Mouse (Mus musculus) embryonic facial prominence, embryonic 10.5 days (tissue): ENCODE data around the gene Fam129a. TPM values are rescaled to one million over a fixed set of nuclear protein-coding genes. Genes with fewer than 3 reads are reported as not detected.

Source experiments
- DNase-seq: peaks from one replicate; pipeline ENCODE4 v3.0.0-alpha.2; 2017; ENCODE audit warnings: low spot score
- H3K27ac ChIP-seq: fragments of 300-500 bp; sonication (generic); replicated peaks from 2 replicates; pipeline ENCODE4 v1.5.1; 2016; ENCODE audit warnings: mild to moderate bottlenecking
- H3K27me3 ChIP-seq: fragments of 300-500 bp; sonication (generic); replicated peaks from 2 replicates; pipeline ENCODE4 v1.6.1; 2016; ENCODE audit warnings: low read depth, mild to moderate bottlenecking; ENCODE audit not compliant: poor library complexity, severe bottlenecking
- H3K36me3 ChIP-seq: fragments of 300-500 bp; sonication (generic); replicated peaks from 2 replicates; pipeline ENCODE4 v1.6.1; 2016; ENCODE audit warnings: mild to moderate bottlenecking, moderate library complexity
- H3K4me1 ChIP-seq: fragments of 300-500 bp; sonication (generic); 2 replicates; pipeline ENCODE4 v1.6.1; 2016
- H3K4me3 ChIP-seq: fragments of 300-500 bp; sonication (generic); 2 replicates; pipeline ENCODE4 v1.5.1; 2016; ENCODE audit warnings: mild to moderate bottlenecking, moderate library complexity
- H3K9me3 ChIP-seq: fragments of 300-500 bp; sonication (generic); 2 replicates; pipeline ENCODE4 v1.6.1; 2016; ENCODE audit warnings: mild to moderate bottlenecking
- WGBS: fragments of 180-500 bp; shearing (Covaris S2); methylation state at CpG from one replicate; pipeline ENCODE4 v1.1.7; 2016; 5-methylcytosine and 5-hydroxymethylcytosine counted together
- polyA plus RNA-seq: library from polyadenylated mRNA; unstranded; fragments of >200 nt; fragmentation: Nextera tagmentation; extraction: Ambion mirVana; gene quantifications from 2 replicates; pipeline ENCODE4 v1.2.1, GENCODE M21; 2016

Gene Fam129a
- polyA plus RNA-seq, 1 experiment from 2014 or later, result 1.00 TPM

DNA sequence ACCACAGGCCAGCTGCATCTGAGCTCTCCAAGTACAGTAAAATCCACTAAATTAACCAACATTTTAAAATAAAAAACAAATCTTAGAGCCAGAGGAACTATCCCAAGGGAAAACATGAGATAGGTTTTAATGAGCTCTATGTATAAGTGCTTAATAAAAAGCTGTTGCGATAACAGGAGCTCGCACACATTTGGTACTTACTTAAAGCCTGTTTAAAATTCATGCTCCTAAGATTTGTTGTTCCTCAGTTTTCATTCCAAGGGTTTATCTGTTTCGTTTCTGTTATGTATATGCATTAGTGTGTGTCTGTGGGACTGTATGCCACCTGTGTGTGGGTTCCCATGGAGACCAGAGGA, 135.4 kb downstream of the Fam129a start:
- DNase-seq, result no peak
- Histone ChIP-seq H3K36me3 (no peaks in the 10 kb centered on the region), H3K27ac (no peak overlapping the region), H3K4me3 (no peak overlapping the region), H3K9me3 (no peaks in the 10 kb centered on the region), H3K27me3 (no peaks in the 10 kb centered on the region), H3K4me1 (peaks cover 8% of the 10 kb centered on the region; the same call in 1 of the 2 replicates)
- WGBS, result 84% methylated on average over 3 of the region's 3 CpGs

DNA sequence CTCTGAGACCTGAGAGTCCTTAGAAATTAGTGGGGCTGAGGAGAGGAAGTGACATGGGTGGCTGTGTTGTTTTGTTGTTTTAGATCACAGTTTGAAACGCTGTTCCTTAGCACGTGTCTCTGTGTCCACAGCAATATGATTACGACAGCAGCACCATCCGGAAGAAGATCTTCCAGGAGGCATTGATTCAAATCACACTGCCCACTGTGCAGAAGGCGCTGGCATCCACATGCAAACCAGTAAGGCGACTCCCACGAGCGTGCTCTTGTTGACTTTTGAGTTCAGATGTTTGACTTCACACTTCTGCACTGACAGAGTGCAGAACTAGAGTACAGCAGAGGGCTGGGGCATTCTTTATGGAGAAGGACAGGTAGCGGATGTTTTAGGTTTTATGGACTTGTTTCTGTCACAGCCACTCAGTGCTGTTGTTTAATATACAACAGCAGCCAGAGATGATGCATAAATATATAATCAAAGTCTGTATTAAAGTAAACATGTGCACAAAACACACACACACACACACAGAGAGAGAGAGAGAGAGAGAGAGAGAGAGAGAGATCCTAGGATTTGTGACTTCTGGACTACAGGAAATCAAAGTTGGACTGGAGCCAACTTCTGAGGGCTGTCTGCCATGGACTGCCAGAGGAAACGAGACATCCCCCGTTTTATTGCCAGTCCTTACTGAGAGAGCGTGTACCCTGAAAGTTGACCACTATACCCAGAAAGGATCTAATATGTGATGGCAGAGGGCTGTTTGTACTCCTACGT, 138.2 kb downstream of the Fam129a start:
- H3K27me3 ChIP-seq, result no peaks in the 10 kb centered on the region
- no peak overlapping the region for H3K27ac ChIP-seq
- no peaks in the 10 kb centered on the region for H3K9me3 ChIP-seq
- no peaks in the 10 kb centered on the region for H3K36me3 ChIP-seq
- DNase-seq, result no peak
- H3K4me3 ChIP-seq, result no peak overlapping the region
- H3K4me1 ChIP-seq, result peaks cover 8% of the 10 kb centered on the region; the same call in 1 of the 2 replicates
- 80% methylated on average over 13 of the region's 13 CpGs for WGBS

DNA sequence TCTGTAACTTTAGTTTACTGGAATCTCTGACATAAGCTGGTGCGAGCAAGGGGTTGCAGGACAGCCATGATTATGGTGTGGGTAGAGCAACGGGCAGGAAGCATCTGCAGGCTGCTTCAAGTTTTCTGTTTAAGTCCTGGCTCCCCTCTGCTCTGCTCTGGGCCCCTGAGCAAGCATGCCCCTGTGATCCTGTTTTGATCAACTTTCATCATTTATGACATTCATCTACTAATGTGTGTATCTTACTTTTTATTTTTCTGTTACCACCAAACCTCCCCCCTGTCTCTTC, 138.7 kb downstream of the Fam129a start:
- Histone ChIP-seq H3K27me3 (no peaks in the 10 kb centered on the region), H3K36me3 (no peaks in the 10 kb centered on the region), H3K9me3 (no peaks in the 10 kb centered on the region), H3K4me1 (peaks cover 8% of the 10 kb centered on the region; the same call in 1 of the 2 replicates), H3K4me3 (no peak overlapping the region), H3K27ac (no peak overlapping the region)
- no peak for DNase-seq
- WGBS, result 80% methylated on average over 2 of the region's 2 CpGs

DNA sequence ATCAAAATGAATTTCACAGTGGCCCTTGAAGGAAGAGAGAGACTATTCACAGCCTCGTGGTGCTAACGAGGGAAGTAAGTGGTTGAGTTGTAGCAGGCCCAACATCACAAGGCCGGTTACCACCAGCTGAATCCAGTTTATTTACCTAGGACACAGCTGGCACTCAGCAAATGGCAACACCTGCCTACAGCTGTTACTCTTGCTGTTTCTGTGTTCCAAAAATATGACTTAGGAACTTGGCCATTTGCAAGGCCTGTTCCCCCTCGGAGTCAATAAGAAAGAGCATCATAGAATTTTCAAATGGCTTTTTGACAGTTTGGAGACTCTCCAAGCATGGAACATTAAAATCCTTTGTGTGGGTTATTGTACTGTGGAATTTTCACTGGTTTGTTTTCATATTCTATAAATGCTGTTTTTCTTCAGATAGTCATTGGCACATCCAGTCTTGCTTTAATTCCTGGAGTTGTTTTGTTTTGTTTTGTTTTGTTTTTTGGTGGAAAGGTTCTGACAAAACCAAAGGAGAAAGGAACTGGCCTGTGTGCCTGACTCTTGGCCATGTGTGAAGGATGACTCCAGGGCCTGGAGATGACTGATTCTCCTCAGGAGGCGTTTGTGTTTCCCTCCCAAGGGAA, 139.6 kb downstream of the Fam129a start:
- WGBS, result 74% methylated on average over 5 of the region's 5 CpGs
- no peaks in the 10 kb centered on the region for H3K27me3 ChIP-seq
- H3K4me3 ChIP-seq, result no peak overlapping the region
- no peak for DNase-seq
- H3K4me1 ChIP-seq, result 0 out of 2 replicates have a peak, but pooled peaks cover 6% of the 10 kb centered on the region
- no peaks in the 10 kb centered on the region for H3K9me3 ChIP-seq
- H3K36me3 ChIP-seq, result no peaks in the 10 kb centered on the region
- no peak overlapping the region for H3K27ac ChIP-seq

DNA sequence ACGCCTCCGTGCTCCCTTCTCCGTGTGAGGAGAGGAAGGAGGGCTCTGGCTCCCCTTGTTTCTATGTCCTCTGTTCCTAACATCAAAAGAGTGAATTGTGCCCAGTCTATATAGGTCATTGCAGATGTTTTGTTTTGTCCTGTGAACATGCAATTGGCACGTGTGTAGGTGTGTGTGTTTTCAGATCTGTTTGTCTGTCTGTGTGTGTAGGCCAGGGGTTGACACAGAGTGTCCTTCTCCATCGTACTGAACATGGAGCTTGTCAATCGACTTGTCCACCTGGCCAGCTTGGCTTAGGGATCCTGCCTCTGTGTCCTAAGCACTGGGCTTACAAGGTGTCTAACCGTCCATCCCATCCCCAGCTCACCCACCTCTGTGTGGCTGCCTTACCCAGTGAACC, 140.1 kb downstream of the Fam129a start:
- no peak for DNase-seq
- Histone ChIP-seq H3K9me3 (no peaks in the 10 kb centered on the region), H3K27me3 (no peaks in the 10 kb centered on the region), H3K4me1 (0 out of 2 replicates have a peak, but pooled peaks cover 6% of the 10 kb centered on the region), H3K36me3 (no peaks in the 10 kb centered on the region), H3K4me3 (no peak overlapping the region), H3K27ac (no peak overlapping the region)
- WGBS, result 77% methylated on average over 7 of the region's 7 CpGs

DNA sequence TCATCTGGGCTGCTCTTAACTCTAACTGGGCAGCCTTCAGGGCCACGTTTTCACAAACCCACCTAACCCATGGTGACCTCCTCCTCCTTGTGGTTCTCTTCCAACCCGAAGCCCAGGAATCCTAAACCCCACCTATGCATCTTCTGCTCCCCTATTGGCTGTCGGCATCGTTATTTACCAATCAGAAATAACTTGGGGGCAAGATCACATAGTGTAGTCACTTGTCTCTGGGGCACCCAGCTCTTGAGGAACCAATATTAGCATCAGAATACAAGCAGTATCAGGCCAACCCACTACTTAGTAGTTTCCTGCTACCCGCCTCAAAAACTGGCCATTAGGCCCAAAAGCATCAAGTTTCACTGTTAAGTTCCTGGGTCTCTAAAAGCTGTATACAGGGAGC, 141.7 kb downstream of the Fam129a start:
- H3K27me3 ChIP-seq, result no peaks in the 10 kb centered on the region
- 42% methylated on average over 5 of the region's 5 CpGs for WGBS
- H3K36me3 ChIP-seq, result no peaks in the 10 kb centered on the region
- H3K27ac ChIP-seq, result no peak overlapping the region
- 0 out of 2 replicates have a peak, but pooled peaks cover 6% of the 10 kb centered on the region for H3K4me1 ChIP-seq
- H3K9me3 ChIP-seq, result no peaks in the 10 kb centered on the region
- DNase-seq, result no peak
- no peak overlapping the region for H3K4me3 ChIP-seq

DNA sequence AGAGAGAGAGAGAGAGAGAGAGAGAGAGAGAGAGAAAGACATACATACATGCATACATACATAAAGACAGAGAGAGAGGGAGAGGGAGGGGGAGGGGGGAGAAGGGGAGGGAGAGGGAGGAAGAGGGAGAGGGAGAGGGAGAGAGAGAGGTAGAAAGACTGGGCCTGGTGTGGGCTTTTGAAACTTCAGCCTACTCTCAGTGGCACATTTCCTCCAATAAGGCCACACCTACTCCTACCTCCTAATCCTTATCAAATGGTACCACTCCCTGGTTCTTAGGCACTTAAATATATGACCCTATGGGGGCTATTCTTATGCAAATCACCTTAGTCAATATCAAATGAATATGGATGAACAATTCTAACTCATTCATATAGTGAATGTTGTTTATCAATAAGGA, 142.6 kb downstream of the Fam129a start:
- DNase-seq, result no peak
- Histone ChIP-seq H3K36me3 (no peaks in the 10 kb centered on the region), H3K9me3 (no peaks in the 10 kb centered on the region), H3K4me1 (0 out of 2 replicates have a peak, but pooled peaks cover 6% of the 10 kb centered on the region), H3K27me3 (no peaks in the 10 kb centered on the region), H3K4me3 (no peak overlapping the region), H3K27ac (no peak overlapping the region)

DNA sequence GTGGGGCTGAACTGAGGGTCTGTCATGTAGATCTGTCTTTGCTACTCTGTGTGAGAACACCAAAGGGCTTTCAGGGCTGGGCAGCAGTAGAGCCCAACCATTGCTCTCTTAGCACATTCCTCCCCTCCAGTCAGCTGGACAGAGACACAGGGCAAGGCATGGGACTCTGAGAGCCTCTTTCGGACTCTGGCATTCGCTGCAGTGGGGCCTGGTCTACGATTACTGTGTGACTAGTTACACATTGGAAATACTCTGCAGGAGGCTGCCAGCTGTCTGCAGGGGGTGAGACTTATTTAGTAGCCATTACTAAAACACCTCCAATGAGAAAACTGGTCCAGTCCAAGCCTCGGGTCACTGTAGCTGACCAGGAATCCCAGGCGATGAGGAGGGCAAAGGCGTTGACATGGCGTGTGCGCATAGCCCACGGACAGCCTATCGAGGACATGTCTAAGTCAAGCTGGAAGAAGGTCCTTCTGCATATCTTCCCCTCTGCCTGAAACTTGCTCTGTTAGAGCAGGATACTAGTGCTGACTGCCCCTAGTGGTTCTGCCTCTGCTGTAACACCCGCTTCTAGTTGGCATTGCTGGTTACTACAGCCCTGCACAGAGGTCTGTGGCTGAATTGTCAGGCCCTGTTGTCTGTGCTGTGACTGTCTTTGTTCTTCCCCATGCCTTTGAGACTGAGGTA, 145.2 kb downstream of the Fam129a start:
- no peak for DNase-seq
- 78% methylated on average over 11 of the region's 11 CpGs for WGBS
- Histone ChIP-seq H3K36me3 (no peaks in the 10 kb centered on the region), H3K27ac (no peak overlapping the region), H3K4me1 (no peaks in the 10 kb centered on the region), H3K4me3 (no peak overlapping the region), H3K9me3 (no peaks in the 10 kb centered on the region), H3K27me3 (no peaks in the 10 kb centered on the region)

DNA sequence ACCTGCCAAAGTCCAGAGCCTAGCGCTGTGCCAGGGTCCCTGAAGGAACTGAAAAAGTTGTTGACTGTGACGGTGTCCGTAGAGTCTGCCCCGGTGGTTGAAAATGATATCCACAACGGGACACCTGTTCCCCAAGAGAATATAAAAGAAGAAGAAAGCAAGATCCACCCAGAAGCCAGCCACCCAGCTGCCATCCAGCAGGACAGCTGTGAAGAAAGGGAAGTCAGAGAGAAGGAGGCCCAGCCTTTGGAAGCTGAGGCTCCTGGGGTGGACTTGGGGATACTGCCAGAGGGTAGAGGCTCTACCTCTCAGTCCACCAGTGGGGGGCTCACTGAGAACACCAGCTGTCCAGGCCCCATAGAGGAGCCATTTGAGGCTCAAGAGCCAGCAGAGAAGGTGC, 146.6 kb downstream of the Fam129a start:
- Histone ChIP-seq H3K36me3 (no peaks in the 10 kb centered on the region), H3K9me3 (no peaks in the 10 kb centered on the region), H3K4me3 (no peak overlapping the region), H3K27me3 (no peaks in the 10 kb centered on the region), H3K27ac (no peak overlapping the region), H3K4me1 (no peaks in the 10 kb centered on the region)
- WGBS, result 93% methylated on average over 5 of the region's 5 CpGs
- no peak for DNase-seq

DNA sequence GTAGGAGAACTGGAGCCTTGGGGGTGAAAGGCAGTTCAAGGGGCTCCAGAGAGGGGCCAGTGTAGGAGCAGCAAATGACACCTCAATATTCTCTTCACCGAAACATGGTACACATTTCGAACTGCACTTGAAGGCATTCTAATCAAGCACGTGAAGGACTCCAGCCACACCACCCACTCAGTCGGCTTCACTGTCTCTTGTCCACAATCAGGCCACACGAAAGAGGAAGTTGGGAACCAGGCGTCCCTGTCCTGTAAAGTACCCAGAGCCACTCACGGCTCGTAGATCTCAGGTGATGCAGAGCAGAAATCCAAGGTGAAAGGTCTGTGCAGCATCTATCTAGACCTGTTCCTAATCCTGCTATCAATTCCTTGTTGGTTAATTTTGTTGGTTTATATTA, 147.6 kb downstream of the Fam129a start:
- H3K9me3 ChIP-seq, result no peaks in the 10 kb centered on the region
- no peaks in the 10 kb centered on the region for H3K36me3 ChIP-seq
- DNase-seq, result no peak
- H3K4me1 ChIP-seq, result no peaks in the 10 kb centered on the region
- no peaks in the 10 kb centered on the region for H3K27me3 ChIP-seq
- 91% methylated on average over 8 of the region's 8 CpGs for WGBS
- no peak overlapping the region for H3K4me3 ChIP-seq
- H3K27ac ChIP-seq, result no peak overlapping the region

DNA sequence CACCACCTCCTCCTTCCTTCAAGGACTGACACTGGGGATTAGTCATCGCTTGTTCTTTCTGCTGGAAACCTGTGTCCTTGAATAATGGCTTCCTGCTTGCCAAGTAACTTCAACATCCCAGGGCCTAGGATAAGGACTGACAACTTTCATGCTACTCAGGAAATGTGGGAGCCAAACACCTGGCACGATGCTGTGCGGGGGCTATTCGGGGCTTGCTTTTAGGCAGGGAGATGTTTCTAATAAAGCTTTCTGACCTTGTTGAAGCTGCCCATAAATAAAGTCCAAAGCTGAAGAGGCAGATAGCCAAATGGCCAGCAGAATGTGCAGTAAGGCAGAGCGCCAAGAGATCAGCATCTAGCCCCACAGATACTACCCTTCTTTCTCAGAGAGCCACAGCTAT, 148.9 kb downstream of the Fam129a start:
- Histone ChIP-seq H3K27ac (no peak overlapping the region), H3K4me1 (no peaks in the 10 kb centered on the region), H3K9me3 (no peaks in the 10 kb centered on the region), H3K27me3 (no peaks in the 10 kb centered on the region), H3K36me3 (no peaks in the 10 kb centered on the region), H3K4me3 (no peak overlapping the region)
- WGBS, result 91% methylated on average over 5 of the region's 5 CpGs
- no peak for DNase-seq

DNA sequence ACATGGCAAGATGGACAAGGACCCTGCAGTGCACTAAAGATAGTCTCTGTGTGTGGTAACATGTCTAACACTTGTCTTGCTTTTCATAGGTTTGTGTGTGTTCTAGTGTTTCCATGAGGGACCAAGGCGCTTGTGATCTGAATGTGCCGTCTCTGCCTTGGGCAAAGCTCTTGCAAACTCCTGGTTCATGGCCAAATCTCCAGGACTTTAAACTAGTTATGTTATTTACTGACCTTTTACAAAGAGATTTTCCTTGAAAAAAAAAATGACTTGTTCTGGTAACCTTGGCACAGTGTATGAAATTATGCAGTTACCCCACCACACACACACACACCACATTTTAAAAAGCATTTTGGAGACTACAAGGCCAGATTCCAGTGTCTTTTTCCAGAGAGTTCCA, 149.6 kb downstream of the Fam129a start:
- no peak for DNase-seq
- H3K27ac ChIP-seq, result no peak overlapping the region
- H3K4me3 ChIP-seq, result no peak overlapping the region
- no peaks in the 10 kb centered on the region for H3K27me3 ChIP-seq
- H3K4me1 ChIP-seq, result no peaks in the 10 kb centered on the region
- H3K36me3 ChIP-seq, result no peaks in the 10 kb centered on the region
- no peaks in the 10 kb centered on the region for H3K9me3 ChIP-seq
- WGBS, result 93% methylated on average over 2 of the region's 2 CpGs
